Mouse (Mus musculus) ovary, postnatal 10 days (tissue): ENCODE results near the gene Mtrex.

ENCODE experiments used
- DNase-seq: peaks from one replicate; pipeline ENCODE4 v3.0.0; 2022; ENCODE audit warnings: low spot score

Gene Mtrex

GRCm38 (mm10) chr13:112825479-112825878, 101.7 kb downstream of the Mtrex start:
- DNase-seq: no peak

- no peak for DNase-seq
Measured at GRCm38 (mm10) chr13:112823911-112824648, 103.1 kb downstream of the Mtrex start.

- DNase-seq: no peak
Measured at GRCm38 (mm10) chr13:112823236-112823910, 103.8 kb downstream of the Mtrex start.

- no peak for DNase-seq
Measured at GRCm38 (mm10) chr13:112822413-112822812, 104.8 kb downstream of the Mtrex start.

GRCm38 (mm10) chr13:112818125-112818524, 109.1 kb downstream of the Mtrex start:
- DNase-seq: no peak
